Mouse (Mus musculus) G1E (cell line): ENCODE measurements around the gene Cdc37l1. TPM values are rescaled to one million over a fixed set of nuclear protein-coding genes. Genes with fewer than 3 reads are reported as not detected.

Experiments
- ATAC-seq: 2 replicates; pipeline ENCODE4 v1.8.0; 2016; ENCODE audit warnings: mild to moderate bottlenecking; ENCODE audit not compliant: insufficient number of reproducible peaks, poor library complexity, low FRiP score, severe bottlenecking; ENCODE audit errors: extremely low read depth
- DNase-seq: peaks from one replicate; pipeline ENCODE4 v3.0.0; 2012; ENCODE audit warnings: low spot score
- H3K27me3 ChIP-seq: 2 replicates; pipeline ENCODE4 v1.6.1; 2012; ENCODE audit warnings: mild to moderate bottlenecking, low read length, inconsistent platforms; ENCODE audit not compliant: insufficient read depth
- H3K36me3 ChIP-seq: replicated peaks from 2 replicates; pipeline ENCODE3; 2012; ENCODE audit warnings: mild to moderate bottlenecking, inconsistent platforms
- H3K4me1 ChIP-seq: 2 replicates; pipeline ENCODE4 v1.6.1; 2012; ENCODE audit warnings: low read depth, low read length, inconsistent platforms, mixed read lengths; ENCODE audit not compliant: insufficient read depth
- H3K4me3 ChIP-seq: 2 replicates; pipeline ENCODE4 v1.5.1; 2012; ENCODE audit warnings: low read depth, mild to moderate bottlenecking, inconsistent platforms, low read length, moderate library complexity, mixed read lengths
- H3K9me3 ChIP-seq: replicated peaks from 2 replicates; pipeline ENCODE4 v1.6.1; 2012; ENCODE audit warnings: inconsistent platforms
- CTCF ChIP-seq: IDR thresholded peaks from 2 replicates; pipeline ENCODE4 v1.5.1; 2012; ENCODE audit warnings: low read depth, low read length, inconsistent platforms, mixed read lengths
- GATA1 ChIP-seq: IDR thresholded peaks from 2 replicates; pipeline ENCODE4 v1.6.1; 2012; ENCODE audit warnings: borderline replicate concordance, low read length, inconsistent platforms, mixed read lengths
- GATA2 ChIP-seq: IDR thresholded peaks from 2 replicates; pipeline ENCODE4 v1.6.1; 2012; ENCODE audit warnings: low read depth, low read length, inconsistent platforms, borderline replicate concordance
- POLR2AphosphoS5 ChIP-seq: IDR thresholded peaks from 2 replicates; pipeline ENCODE4 v1.6.1; 2012; ENCODE audit warnings: low read depth, low read length, inconsistent platforms; ENCODE audit not compliant: insufficient replicate concordance
- TAL1 ChIP-seq: conservative IDR thresholded peaks from 2 replicates; pipeline ENCODE4 v1.6.1; 2012; ENCODE audit warnings: low read depth, low read length, inconsistent platforms, mixed read lengths
- polyA plus RNA-seq: library from polyadenylated mRNA; stranded (reverse); fragments of >175 nt; gene quantifications from 2 replicates; pipeline ENCODE4 v1.2.3, GENCODE M21; 2012
- total RNA-seq, 2 experiments: library from RNA; stranded (forward) in 1 of 2; stranded (reverse) in 1 of 2; fragments of 200-1000 nt in 1 of 2; fragments of >200 nt in 1 of 2; fragmentation: Nextera tagmentation in 1 of 2; gene quantifications; 2 replicates each; pipeline ENCODE4 v1.2.3; 2014 to 2017

Cdc37l1 gene
- total and polyA plus RNA-seq, 3 experiments, result 5.1 to 83.8 (median 64.7) TPM

GRCm38 (mm10) chr19:29049401-29050075 lies 59.4 kb downstream of the Cdc37l1 start:
- Histone ChIP-seq H3K4me1 (peaks cover 69% of the 10 kb centered on the region), H3K27me3 (no peaks in the 10 kb centered on the region), H3K9me3 (no peaks in the 10 kb centered on the region), H3K36me3 (peaks cover 12% of the 10 kb centered on the region), H3K4me3 (no peak overlapping the region)
- DNase-seq (no peak), ATAC-seq (no peak)
- TF ChIP-seq CTCF (no peak), TAL1 (no peak), POLR2AphosphoS5 (no peak), GATA1 (no peak), GATA2 (no peak)

- TF ChIP-seq CTCF (no peak), TAL1 (no peak), GATA1 (no peak), GATA2 (no peak), POLR2AphosphoS5 (no peak)
- Histone ChIP-seq H3K36me3 (peaks cover 5% of the 10 kb centered on the region), H3K9me3 (no peaks in the 10 kb centered on the region), H3K4me1 (peaks cover 65% of the 10 kb centered on the region), H3K27me3 (peaks cover 2% of the 10 kb centered on the region; the same call in 1 of the 2 replicates), H3K4me3 (no peak overlapping the region)
- no peak for DNase-seq
- ATAC-seq, result no peak
Observed at GRCm38 (mm10) chr19:29050186-29050980, 60.2 kb downstream of the Cdc37l1 start.

DNA sequence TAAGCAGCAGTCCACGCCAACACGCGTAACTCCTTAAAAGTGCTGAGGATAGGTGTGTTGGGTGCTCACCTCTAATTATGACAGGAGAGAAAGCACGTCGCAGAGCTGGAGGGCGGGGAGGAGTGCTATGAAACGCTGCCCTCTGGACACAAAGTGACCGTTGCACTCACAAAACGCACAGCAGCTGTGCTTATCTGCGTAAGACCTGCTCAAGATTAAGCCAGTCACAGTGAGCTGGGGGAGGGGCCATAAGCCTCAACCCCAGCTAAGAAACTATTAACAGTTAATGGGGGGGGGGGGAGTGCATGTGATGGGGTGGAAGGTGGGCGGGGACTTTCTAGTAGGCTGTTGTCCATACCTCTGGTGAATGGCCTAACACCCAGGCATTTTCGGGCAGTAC lies 62.6 kb downstream of the Cdc37l1 start:
- peak; percentile 47; the same call in 1 of the 2 replicates for ATAC-seq
- no peaks in the 10 kb centered on the region for H3K9me3 ChIP-seq
- peaks cover 63% of the 10 kb centered on the region for H3K4me1 ChIP-seq
- H3K27me3 ChIP-seq, result peaks cover 4% of the 10 kb centered on the region; the same call in 1 of the 2 replicates
- no peaks in the 10 kb centered on the region for H3K36me3 ChIP-seq
- no peak for DNase-seq
- peak overlapping the region; percentile 34; the same call in 1 of the 2 replicates for H3K4me3 ChIP-seq
- TF ChIP-seq CTCF (no peak), TAL1 (no peak), GATA2 (no peak), POLR2AphosphoS5 (no peak), GATA1 (no peak)

GRCm38 (mm10) chr19:29054594-29054993 lies 64.4 kb downstream of the Cdc37l1 start:
- H3K4me3 ChIP-seq, result no peak overlapping the region
- ATAC-seq (no peak), DNase-seq (no peak)
- peaks cover 4% of the 10 kb centered on the region; the same call in 1 of the 2 replicates for H3K27me3 ChIP-seq
- no peaks in the 10 kb centered on the region for H3K36me3 ChIP-seq
- TF ChIP-seq POLR2AphosphoS5 (no peak), GATA1 (no peak), GATA2 (no peak), CTCF (no peak), TAL1 (no peak)
- H3K9me3 ChIP-seq, result no peaks in the 10 kb centered on the region
- H3K4me1 ChIP-seq, result peaks cover 58% of the 10 kb centered on the region

GRCm38 (mm10) chr19:29055469-29055868 lies 65.3 kb downstream of the Cdc37l1 start:
- H3K36me3 ChIP-seq, result no peaks in the 10 kb centered on the region
- H3K9me3 ChIP-seq, result no peaks in the 10 kb centered on the region
- H3K27me3 ChIP-seq, result peaks cover 4% of the 10 kb centered on the region; the same call in 1 of the 2 replicates
- H3K4me3 ChIP-seq, result no peak overlapping the region
- TF ChIP-seq GATA1 (no peak), POLR2AphosphoS5 (no peak), TAL1 (no peak), CTCF (no peak)
- no peak for DNase-seq
- ATAC-seq, result no peak
- H3K4me1 ChIP-seq, result peaks cover 58% of the 10 kb centered on the region

DNA sequence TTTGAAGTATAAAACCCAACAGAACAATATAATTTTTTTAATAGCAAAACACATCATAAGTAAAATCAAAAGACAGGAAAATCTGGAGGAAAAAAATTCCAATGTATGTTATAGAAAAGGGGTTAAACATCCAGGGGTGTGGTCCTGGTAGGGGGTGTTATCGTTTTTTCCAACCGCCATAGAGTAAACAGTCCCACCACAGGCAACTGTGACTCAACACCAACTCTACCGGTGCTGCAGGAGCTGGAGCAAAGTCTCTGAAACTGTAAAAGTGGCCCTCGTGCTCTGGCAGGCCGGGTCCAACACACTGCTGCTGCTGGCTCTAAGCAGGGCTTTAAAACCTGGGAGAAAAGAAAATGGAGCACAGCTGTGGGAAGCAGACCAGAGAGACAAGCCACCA lies 68.6 kb downstream of the Cdc37l1 start:
- no peak for ATAC-seq
- Histone ChIP-seq H3K4me1 (peaks cover 61% of the 10 kb centered on the region), H3K4me3 (no peak overlapping the region), H3K27me3 (peaks cover 4% of the 10 kb centered on the region; the same call in 1 of the 2 replicates), H3K9me3 (no peaks in the 10 kb centered on the region), H3K36me3 (no peaks in the 10 kb centered on the region)
- DNase-seq, result no peak
- TF ChIP-seq CTCF (no peak), POLR2AphosphoS5 (no peak), GATA2 (no peak), GATA1 (no peak)
